Mouse (Mus musculus) right cerebral cortex, adult 18-20 months (tissue): ENCODE results near the gene Efcc1.

Experiments used
- DNase-seq: peaks from one replicate; pipeline ENCODE4 v3.0.0; 2022; ENCODE audit warnings: mixed read lengths

The Efcc1 gene

GRCm38 (mm10) chr6:87779174-87780165 is 48.8 kb downstream of the Efcc1 start:
- no peak for DNase-seq

GRCm38 (mm10) chr6:87780546-87781301 is 50.1 kb downstream of the Efcc1 start:
- no peak for DNase-seq

DNA sequence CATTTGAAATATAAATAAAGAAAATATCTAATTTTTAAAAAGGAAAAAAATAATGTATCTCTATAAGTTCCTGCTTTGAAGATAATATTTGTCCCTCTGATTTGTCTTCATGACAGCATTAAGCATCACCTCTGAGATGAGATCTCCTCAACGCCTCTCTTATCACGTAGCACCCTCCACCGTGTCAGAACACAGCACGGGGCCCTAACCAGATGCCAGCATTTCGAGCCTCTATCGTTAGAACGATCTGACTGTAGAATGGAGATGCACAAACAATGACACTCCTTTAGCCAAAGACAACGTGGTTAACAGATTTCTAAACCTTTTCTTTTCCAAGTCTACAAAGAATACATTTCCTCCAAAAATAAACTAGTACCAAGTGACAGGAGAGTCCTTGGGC is 53.4 kb downstream of the Efcc1 start:
- DNase-seq, result no peak

DNA sequence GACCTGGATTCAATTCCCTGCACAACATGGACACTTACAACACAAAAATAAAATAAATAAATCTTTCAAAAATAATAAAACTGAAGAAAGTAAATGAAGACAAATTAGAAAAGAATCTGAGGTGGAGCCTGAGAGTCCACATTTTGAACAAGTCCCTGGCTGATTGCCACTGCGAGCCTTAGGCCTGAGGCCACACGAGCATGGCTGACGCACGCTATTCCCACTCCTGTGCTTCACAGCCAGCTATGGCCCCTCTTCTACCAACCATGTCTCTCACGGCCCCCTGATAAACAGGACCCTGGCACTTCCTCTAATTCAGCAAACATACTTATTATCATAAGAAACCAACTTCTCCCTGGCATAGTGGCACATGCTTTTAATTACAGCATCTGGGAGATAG is 56.0 kb downstream of the Efcc1 start:
- DNase-seq, result no peak

DNA sequence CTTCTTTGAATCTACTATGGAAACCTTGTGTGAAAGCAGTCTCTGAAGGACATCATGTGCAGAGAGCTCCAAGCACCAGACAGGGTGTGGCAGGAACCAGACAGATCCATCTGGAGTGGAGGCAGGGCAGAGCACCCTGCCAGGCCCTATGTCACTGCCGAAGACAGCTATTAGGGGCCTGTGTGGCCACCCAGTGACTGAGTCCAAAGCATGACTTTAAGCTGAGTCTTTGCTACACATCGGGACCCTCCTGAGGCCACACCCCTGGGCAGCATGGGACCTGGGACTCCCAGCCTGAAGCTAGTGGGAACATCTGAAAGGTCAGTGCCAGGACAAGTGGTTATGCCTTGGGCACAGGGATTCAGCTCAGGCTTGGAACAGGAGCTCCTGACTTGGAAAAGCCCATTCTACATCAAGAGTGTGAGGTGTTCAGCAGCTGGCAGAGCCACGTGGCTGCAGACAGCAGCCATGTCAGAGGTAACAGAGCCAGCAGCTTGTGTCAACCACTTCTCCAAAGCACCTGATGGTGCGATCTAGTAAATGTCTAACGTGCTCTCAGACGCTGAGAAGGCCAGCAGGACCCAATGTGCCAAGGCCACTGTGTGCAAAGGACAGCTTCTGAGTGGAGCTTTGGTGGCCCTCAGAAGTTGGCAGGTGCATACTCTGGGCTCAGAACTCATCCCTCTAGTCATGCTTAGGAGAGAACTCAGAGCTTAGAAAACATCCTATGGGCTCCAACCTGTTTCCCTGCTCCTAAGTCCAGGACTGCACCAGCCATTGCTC is 56.6 kb downstream of the Efcc1 start:
- DNase-seq, result no peak

DNA sequence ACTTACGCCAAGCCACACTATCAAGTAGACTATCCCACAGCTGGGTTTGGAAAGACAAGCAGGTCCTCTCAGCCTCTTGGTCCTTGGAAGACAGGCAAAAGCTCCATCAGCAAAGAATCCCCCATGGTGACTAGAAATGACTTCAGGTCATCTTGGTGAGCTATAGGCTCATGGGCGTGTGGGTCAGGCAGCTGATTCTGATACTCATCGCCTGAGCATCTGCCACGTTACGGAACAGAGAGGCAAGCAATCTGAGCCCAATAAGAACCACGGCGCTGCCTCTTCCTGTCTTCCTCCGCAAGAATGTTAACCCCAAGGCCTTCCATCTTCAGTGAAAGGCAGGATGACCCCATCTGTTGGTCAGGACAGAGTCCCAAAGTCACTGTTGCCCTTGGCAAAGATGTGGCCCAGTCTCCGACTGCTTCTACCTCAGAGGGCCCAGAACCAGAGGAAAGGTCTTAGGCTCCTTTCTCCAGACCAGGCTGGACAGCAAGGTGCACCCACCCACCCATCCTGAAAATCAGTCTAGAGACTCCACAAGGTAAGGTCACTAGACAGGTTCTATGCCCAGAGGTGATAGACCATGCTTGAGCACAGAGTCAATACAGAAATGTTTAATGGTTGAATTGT is 57.7 kb downstream of the Efcc1 start:
- DNase-seq, result no peak

DNA sequence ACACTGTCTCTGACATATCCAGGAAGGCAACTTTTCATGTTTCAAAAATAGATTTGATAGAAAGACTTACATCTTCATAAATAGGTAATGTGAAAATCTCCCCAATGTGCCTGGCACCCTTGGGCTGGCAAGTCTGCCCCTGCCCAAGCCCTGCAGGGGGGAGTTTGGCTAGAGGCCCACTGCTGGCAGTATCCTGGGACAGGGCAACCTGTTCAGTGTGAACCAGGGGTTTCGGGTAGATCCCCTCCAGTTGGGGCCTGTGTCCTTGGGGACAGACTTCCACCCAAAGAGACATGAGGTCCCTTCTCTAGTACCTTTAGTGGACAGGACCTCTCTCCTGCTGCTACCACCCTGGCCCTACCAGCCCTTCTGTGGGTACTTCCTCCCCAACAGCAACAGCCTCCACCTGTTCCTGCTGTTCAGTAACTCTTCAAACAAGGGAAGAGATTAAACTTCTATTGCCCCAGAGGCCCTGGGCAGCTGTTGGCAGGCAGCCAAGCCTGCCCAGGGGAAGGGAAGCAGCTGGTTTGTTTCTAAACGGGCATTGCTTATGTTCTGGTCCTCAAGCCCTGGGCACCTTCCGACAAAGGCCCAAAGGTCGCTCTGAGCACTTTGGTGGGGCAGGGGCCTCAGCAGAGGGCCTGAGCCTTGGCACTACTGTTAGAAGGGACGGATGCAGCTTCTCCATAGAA is 58.4 kb downstream of the Efcc1 start:
- DNase-seq, result no peak

- no peak for DNase-seq
Observed at GRCm38 (mm10) chr6:87789791-87790190, 59.1 kb downstream of the Efcc1 start.

- DNase-seq, result no peak
Observed at GRCm38 (mm10) chr6:87790779-87791480, 60.3 kb downstream of the Efcc1 start.

- DNase-seq, result no peak
Observed at GRCm38 (mm10) chr6:87791826-87792225, 61.2 kb downstream of the Efcc1 start.

DNA sequence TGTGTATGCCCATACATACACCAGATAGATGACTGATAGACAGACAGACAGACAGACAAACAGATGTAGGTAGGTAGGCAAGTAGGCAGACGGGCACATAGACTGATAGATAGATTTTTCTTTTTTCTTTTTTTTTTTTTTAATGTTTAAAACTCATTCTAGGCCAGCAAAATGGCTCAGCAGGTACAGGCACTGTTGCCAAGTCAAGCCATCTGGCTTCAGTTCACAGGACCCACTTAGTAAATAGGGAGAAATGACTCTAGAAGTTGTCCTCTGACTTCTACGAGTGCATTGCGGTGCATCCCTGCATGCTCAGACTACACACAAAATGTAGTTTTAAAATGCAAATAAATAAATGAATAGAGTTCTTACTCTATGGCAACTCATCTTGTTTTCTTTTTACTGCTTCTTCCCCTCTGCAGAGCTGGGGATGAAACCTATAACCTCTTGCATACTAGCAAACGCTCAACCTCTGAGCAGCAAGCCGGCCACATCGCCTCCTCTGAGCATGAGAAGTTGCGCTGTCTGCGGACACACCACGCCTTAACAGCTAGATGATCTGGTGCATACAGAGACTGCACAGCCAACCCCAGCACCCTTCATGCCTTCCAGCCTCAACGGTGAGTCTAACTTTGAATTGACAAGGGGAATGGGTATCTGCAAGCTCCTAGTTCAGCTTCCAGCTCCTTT is 63.3 kb downstream of the Efcc1 start:
- no peak for DNase-seq

- no peak for DNase-seq
Observed at GRCm38 (mm10) chr6:87795385-87796150, 64.9 kb downstream of the Efcc1 start.

- DNase-seq, result no peak
Observed at GRCm38 (mm10) chr6:87796251-87796880, 65.7 kb downstream of the Efcc1 start.

DNA sequence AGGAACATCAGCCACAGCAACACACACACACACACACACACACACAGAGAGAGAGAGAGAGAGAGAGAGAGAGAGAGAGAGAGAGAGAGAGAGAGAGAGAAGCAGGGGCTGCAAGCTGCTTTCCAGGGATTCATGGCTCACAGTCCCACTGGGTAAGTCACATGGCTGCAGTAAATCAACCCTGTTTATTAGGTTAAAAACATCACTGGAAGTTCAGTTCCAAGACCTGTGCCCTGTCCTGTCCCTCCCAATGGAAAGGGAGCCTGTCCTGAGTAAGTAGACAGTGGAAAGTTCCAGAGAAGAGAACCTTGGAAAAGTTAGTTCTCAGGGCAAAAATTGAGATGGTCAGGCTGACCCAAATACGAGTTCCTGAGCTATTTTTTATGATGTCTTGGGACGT is 66.7 kb downstream of the Efcc1 start:
- DNase-seq, result no peak

- DNase-seq, result no peak
Observed at GRCm38 (mm10) chr6:87799576-87799975, 68.9 kb downstream of the Efcc1 start.

DNA sequence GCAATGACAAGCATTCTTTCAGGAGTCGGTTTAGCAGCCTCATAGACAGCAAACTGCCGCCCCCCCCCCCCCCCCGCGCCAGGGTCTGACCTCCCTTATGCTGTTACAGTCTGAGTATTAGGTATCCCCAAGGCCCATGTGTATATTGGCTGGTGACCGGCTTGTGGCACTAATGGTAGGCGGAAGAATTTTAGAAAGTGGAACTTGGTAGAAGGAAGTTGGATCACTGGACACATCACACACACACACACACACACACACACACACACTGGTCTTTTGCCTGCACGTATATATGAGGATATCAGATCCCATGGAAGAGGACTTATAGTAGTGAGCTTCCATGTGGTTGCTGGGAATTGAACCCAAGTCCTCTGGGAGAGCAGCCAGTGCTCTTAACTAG is 71.8 kb downstream of the Efcc1 start:
- DNase-seq, result no peak

DNA sequence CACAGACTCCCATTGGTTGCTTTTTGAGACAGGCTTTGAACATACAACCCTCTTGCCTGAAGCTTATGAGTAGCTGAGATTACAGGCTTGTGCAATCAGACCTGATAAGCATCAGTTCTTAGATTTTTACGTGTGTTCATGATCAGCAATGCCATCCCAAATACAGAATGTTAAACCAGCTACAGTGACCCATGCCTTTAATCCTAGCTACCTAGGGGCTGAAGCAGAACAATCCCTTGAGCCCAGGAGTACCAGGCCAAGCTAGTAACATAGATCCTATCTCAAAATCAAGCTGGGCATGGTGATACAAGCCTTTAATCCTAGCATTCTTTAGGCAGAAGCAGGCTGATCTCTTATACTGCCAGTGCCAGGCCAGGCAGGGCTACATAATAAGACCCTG is 73.4 kb downstream of the Efcc1 start:
- no peak for DNase-seq

- DNase-seq, result no peak
Observed at GRCm38 (mm10) chr6:87804886-87805285, 74.2 kb downstream of the Efcc1 start.

DNA sequence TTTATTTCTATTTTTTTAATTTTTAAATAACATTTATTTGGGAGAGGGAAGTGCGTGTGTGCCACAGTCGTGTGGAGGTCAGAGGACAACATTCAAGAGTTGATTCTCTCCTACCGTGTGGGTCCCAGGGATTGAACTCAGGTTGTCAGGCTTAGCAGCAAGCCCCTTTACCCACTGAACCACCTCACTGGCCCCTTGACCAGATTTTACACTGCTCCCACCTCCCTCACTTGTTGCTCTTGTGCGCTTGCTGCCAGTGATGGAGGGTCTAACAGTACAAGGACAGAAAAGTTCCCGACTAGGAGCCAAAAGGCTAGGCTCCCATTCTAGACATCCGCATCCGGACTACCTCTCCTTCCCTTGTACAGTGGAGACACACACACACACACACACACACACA is 74.8 kb downstream of the Efcc1 start:
- no peak for DNase-seq
